ENCODE assay signal across 8 mouse cellular contexts in the genomic region with DNA sequence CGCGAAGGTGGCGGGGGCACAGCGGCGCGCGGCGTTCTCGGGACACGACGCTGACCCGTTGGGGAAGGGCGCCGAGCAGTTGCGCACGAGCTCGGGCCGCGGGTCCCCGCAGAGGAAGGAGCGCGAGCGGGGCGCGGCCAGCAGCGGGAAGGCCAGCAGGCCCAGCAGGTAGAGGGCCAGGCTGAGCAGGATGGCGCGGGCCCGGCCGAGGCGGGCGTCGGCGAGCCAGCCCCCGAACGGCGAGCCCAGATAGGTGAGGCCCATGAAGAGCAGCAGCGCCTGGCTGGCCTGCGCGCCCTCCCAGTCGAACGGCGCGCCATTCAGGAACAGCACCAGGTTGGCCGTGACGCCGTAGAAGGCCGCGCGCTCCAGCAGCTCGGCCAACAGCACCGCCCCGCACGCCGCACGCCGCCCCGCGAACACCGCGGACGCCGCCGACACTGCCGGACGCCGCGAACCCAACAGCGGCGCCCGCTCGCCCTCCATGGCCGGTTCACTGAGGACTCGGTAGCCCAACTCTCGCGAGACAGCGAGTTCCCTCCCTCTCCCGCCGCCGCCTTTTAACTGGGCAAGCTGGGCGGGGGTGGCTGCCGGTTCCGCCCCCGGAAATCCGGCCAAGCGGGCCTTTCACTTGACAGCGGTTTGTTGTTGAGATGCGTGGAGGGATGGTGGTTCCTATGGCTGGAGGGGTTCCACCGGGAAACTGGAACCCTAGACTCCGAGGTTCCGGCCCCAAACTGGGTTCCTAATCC. TPM values are rescaled to one million over a fixed set of nuclear protein-coding genes. Genes with fewer than 3 reads are reported as not detected.
A peak's percentile ranks its signal among the peaks of the same experiment; 100 is the strongest.
DNase-seq lines count a peak whose midpoint lies in the region; ATAC-seq lines count a peak whose summit lies in the region.

No protein-coding gene starts in this region.

- H3K4me3 ChIP-seq in intestine, embryonic 14.5 days (ENCODE audit: low read depth, low read length), result peak overlapping the region; percentile 88

- peak overlapping the region; percentile 98 for H3K4me2 ChIP-seq in intestine, embryonic 14.5 days (ENCODE audit: low read length)

- H3K4me1 ChIP-seq in intestine, embryonic 14.5 days (replicated peaks; ENCODE audit: control insufficient read depth, insufficient read depth, low read length), result peaks cover 16% of the 10 kb centered on the region

- H3K9ac ChIP-seq in intestine, embryonic 14.5 days (ENCODE audit: low read length), result peak overlapping the region; percentile 95

- no peaks in the 10 kb centered on the region for H3K27me3 ChIP-seq in intestine, embryonic 14.5 days (replicated peaks; ENCODE audit: control insufficient read depth, insufficient read depth, low read length)

- H3K27ac ChIP-seq in intestine, embryonic 14.5 days (ENCODE audit: low read depth), result peak overlapping the region; percentile 78

- no peaks in the 10 kb centered on the region for H3K9me3 ChIP-seq in intestine, embryonic 14.5 days (ENCODE audit: control insufficient read depth, low read length)

- H3K36me3 ChIP-seq in intestine, embryonic 14.5 days (ENCODE audit: control insufficient read depth, insufficient read depth, low read length), result no peaks in the 10 kb centered on the region

- ATAC-seq in intestine, embryonic 14.5 days (replicated peaks; ENCODE audit: low FRiP score, low TSS enrichment, low read depth), result peak; percentile 95

- DNase-seq in adrenal gland, adult 18-20 months (ENCODE audit: low spot score in 2 of 2), result peak; percentile 98 to 99
- DNase-seq in embryo, embryonic 11 days, result peak; percentile 99
- peak; percentile 97 for DNase-seq in gastrocnemius, postnatal 25 days
- peak; percentile 97 for DNase-seq in intestine, embryonic 14.5 days (ENCODE audit: low spot score)
- peak; percentile 98 for DNase-seq in left cerebral cortex, postnatal 14 days (ENCODE audit: low spot score in 2 of 2)
- peak; percentile 96 for DNase-seq in mesoderm, embryonic 11.5 days (ENCODE audit: low read depth, low spot score)
- DNase-seq in right cerebral cortex, postnatal 36 days (ENCODE audit: low spot score in 2 of 2), result peak; percentile 96 to 97
- DNase-seq in yolk sac, embryonic 10.5 days (ENCODE audit: low spot score), result peak; percentile 94

- under 1% methylated on average over 84 of the region's 91 CpGs for WGBS in intestine, embryonic 14.5 days

- intact Hi-C loops in left cerebral cortex, postnatal 14 days (cut with DNase I), result no loop called here

RNA-seq across cellular contexts. Expression of gene Glt1d1, which starts 15.0 kb away (rescaled TPM):
- total RNA-seq in adrenal gland, adult 18-20 months (2021), result under 1 TPM; 0.33 to 0.35 TPM
- not detected for total RNA-seq in gastrocnemius, postnatal 25 days (2021)
- polyA plus RNA-seq in intestine, embryonic 14.5 days (2014; fragmentation: Nextera tagmentation; extraction: Ambion mirVana), result 0.43 and 0.49 TPM in 2 replicates
- 10 to 100 TPM; 23.4 to 28.6 TPM for total RNA-seq in left cerebral cortex, postnatal 14 days (2021)

RNA-seq across cellular contexts. Expression of gene Slc15a4, which starts 15.6 kb away (rescaled TPM):
- total RNA-seq in adrenal gland, adult 18-20 months (2021), result 10 to 100 TPM; 28.8 to 30.9 TPM
- 10 to 100 TPM in 1 of 2 experiments, 1 to 10 TPM in 1; 9.9 to 16.4 TPM for total RNA-seq in gastrocnemius, postnatal 25 days (2021)
- polyA plus RNA-seq in intestine, embryonic 14.5 days (2014; fragmentation: Nextera tagmentation; extraction: Ambion mirVana), result 18.6 and 20.2 TPM in 2 replicates
- total RNA-seq in left cerebral cortex, postnatal 14 days (2021), result 10 to 100 TPM; 22.4 to 30.0 TPM

Comparison
In these comparisons a context has a peak if more than half of its experiments do, and no peak if none do; other contexts are left out.
1. Peak in every context shown above with its lines: DNase-seq, ATAC-seq, H3K4me3 ChIP-seq and H3K27ac ChIP-seq.
2. RNA of gene Glt1d1, which starts 15.0 kb away (total RNA-seq): 23.4 to 28.6 TPM in left cerebral cortex, postnatal 14 days; 0.33 to 0.35 TPM in adrenal gland, adult 18-20 months and not detected in gastrocnemius, postnatal 25 days; every median in the first group is over 10 times any median in the second.